Mouse (Mus musculus) frontal cortex, postnatal 14 days (tissue): ENCODE measurements around the gene A430078G23Rik.
"Not testable (repeated sequence)": the region's sequence is repeated elsewhere in the genome, so short reads cannot be mapped to it uniquely, and the experiment has no call there.

Source experiments
- DNase-seq, 2 experiments: peaks; one replicate each; pipeline ENCODE4 v3.0.0; 2022; ENCODE audit warnings: low spot score in 2 of 2

The A430078G23Rik gene

DNA sequence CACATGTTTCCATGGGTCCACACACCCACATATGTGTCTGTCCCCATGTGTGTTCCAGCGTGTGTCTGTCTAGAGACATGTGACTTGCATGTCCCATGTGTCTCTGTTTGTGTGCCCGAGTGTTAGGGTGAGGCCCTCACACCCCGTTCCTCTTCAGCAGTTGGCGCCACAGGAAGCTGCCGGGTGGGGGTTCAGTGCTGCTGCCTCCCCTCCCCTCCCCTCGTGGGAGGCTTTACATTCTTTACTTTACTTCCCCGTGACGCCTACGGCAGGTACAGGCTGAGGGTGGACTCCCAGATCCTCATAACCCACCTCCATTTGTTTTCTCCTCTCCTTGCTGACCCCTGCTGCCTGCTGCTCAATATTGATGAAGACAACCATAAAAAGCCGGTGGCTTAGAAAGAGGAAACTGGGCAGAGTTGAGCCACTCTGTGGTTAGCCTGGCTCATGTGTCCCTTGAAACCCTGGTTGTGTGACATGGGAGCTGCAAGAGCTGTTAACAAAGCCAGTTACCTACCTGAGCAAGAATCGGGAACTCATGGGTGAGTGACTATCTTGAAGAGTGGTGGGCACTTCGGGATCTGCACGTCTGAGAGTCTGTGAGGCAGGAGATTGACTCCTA lies at the start of gene A430078G23Rik:
Gene A430078G23Rik (plus strand): TSS at position 227 of the 622 bp plus-strand sequence.
- no peak for DNase-seq

DNA sequence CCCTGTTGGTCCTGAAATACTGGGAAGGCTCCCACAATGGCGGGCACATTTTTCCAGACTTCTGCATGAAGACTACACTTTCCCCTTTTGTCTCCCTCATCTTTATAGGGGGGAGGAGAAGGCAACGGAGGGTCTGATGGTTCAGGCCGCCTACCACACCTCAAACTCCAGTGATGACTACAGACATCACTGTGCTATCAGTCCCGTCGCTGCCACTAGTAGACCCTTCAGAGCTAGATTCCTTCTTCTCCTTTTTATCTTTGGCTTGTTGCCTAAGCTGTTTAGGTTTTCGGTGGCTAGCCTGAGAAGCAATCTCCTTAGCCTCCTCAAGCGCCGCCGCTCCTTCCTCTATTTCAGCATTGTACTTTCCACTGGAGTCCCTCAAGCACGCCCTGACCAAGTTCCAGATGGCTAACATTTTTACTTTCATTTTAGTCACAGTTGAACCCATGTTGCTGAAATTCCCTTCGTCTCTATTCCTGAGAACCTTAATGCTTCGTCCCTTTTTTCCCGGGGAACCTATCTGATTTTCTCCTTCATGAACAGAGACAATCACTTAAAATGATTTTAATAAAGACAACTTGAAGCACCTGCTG lies 44.9 kb upstream of the A430078G23Rik start:
- DNase-seq = not testable (repeated sequence)

- no peak for DNase-seq
Observed at GRCm38 (mm10) chr8:3309636-3310035, 43.6 kb upstream of the A430078G23Rik start.

DNA sequence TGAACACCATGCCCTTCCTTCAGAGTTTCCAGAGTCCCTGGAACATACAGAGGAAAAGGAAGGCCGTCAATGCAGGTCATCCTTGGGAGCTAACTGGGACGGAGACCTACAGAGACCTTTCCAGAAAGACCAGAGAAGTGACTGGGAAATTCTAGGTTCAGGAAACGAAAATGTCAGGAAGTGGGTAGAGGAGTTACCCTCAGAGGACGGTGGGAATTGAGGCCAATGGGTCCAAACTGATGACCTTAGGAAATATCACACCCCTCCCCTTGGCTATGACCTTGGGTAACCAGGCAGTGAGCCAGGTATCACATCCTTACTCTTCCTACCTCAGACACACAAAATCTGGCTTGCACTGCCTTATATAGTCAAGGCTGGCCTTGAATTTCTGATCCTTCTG lies 41.7 kb upstream of the A430078G23Rik start:
- no peak for DNase-seq

DNA sequence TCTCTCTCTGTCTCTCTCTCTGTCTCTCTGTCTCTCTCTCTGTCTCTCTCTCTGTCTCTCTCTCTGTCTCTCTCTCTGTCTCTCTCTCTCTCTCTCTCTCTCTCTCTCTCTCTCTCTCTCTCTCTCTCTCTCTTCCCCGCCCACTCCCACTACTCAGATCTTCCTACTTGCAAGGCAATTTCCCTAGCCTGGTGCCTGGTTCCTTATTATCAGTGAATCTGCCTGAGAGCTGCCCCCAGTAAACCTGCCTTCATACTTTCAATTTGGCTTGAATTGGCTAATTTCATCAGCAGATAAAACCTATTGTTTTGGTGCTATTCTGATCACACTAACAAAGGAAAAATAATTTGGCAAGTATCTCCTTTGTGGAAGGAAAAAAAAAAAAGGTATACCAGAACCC lies 39.8 kb upstream of the A430078G23Rik start:
- not testable (repeated sequence) for DNase-seq

DNA sequence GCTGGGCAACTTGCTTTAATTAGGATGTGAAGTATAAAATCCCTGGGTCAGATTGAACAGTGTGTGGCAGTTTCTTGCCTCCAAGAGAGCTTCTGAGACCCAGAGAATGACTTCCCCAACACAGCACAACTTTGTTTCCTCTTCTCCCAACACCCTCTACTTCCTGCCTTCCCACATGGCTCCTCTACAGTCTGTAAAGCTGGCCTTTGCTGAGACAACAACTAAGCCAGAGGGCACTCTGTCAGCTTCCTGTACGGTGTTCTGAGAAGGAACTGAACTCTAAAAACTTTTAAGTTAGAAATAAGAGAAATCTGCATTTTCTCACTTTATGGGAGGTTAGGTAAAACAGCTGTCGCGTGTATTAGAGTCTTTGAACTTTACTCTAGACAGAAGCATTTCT lies 39.4 kb upstream of the A430078G23Rik start:
- no peak for DNase-seq

GRCm38 (mm10) chr8:3314345-3314744 lies 38.9 kb upstream of the A430078G23Rik start:
- no peak for DNase-seq

- no peak for DNase-seq
Observed at GRCm38 (mm10) chr8:3316585-3316984, 36.6 kb upstream of the A430078G23Rik start.

GRCm38 (mm10) chr8:3319267-3319666 lies 33.9 kb upstream of the A430078G23Rik start:
- DNase-seq = not testable (repeated sequence)

- no peak for DNase-seq
Observed at GRCm38 (mm10) chr8:3324253-3324652, 29.0 kb upstream of the A430078G23Rik start.

DNA sequence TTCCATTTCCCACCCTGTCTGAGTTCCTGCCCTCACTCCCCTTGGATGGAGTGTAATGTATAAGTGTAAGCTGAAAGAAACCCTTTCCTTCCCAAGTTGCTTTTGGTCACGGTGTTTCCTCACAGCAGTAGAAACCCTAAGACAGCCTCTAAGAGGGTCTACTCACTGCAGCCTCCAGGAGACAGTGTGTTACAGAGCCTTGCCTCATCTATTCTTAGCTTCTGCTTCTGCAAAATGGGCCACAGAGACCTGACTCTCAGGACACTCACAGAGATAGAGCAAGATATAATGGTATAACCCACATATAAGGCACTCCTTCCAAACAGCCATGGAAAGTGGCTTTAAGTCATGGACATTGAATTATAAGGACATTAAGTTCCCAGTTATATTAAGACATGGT lies 26.2 kb upstream of the A430078G23Rik start:
- no peak for DNase-seq

GRCm38 (mm10) chr8:3327538-3328245 lies 25.5 kb upstream of the A430078G23Rik start:
- no peak for DNase-seq

GRCm38 (mm10) chr8:3330662-3331061 lies 22.6 kb upstream of the A430078G23Rik start:
- DNase-seq = peak in 1 of 2 experiments; percentile 18

DNA sequence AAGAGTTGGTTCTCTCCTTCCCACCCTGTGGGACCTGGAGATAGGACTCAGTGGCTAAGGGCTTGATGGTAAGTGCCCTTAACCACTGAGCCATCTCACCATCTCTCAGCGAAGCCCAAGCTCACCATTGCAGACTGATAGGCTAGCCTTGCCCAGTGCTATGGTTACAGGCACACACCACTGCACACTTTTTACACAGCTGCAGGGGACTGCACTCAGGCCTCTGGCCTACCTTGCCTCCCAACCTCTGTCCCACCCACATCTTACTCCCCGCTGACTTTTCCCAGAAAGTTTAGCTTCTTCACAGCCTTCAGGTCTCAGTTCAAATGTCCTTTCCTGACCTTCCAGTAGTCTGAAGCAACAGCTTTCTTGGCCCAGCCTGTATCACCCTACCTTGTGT lies 21.5 kb upstream of the A430078G23Rik start:
- no peak for DNase-seq

GRCm38 (mm10) chr8:3335881-3336280 lies 17.3 kb upstream of the A430078G23Rik start:
- no peak for DNase-seq

DNA sequence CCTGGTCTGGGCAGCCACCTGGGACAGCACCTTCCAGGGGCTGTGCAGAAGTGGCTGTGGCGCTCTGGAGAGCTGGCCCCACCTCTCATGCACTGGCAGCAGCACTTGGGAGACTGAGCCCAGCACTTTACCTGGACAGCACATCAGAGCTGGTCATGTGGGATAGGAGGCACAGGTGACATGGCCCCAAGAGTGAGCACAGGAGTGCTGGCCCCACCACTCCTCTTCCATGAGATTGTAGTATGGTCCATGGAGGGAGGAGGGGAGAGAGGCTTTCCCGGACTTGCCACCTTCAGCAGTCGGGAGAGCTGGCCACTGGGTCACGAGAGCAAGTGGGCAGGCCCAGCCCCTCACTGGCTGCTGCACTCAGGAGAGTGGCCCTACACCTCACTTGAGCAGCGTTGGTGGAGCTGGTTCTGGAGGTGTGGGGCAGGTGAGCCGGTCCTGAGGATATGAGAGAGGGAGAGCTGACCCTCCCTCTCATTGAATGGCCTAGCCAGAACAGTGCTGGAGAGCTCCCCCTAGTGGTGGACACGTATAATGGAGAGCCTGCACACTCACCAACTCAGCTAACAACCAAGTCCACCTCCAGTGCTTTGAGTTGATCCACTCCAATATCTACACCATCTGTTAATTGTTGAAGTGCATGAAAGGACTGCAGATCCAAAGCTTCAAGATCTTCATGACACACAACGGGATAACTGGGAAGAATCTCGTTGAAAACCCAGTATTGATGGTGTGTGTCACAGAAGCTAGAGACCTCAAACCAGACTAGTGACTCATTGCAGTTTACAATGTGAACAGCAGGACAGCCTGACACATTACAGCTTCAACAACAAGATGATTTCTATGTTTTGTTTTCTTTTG lies 16.3 kb upstream of the A430078G23Rik start:
- no peak for DNase-seq

GRCm38 (mm10) chr8:3337525-3337824 lies 15.7 kb upstream of the A430078G23Rik start:
- not testable (repeated sequence) for DNase-seq

DNA sequence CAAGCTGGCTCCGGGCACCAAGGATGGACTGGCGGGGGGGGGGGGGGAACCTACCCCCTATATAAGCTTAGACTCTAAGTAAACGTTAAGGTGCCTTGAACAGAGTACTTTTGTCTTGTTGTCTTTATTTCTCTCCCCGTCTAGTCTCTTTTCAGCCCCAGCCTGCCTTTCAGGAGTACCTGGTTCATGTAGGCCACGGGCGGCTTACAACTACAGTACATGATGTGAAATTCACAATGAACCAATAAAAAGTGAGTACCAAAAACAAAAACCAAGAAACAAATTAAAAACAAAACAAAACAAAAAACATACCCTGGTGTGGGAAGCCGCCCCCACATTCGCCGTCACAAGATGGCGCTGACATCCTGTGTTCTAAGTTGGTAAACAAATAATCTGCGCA lies 15.2 kb upstream of the A430078G23Rik start:
- DNase-seq = no peak

DNA sequence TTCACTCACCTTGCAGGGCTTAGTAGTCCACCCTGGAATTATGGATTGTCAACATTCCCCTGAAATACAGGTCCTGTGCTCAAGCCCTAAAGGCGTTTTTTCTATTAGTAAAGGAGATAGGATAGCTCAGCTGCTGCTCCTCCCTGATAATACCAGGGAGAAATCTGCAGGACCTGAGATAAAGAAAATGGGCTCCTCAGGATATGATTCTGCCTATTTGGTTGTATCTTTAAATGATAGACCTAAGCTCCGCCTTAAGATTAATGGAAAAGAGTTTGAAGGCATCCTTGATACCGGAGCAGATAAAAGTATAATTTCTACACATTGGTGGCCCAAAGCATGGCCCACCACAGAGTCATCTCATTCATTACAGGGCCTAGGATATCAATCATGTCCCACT lies 12.5 kb upstream of the A430078G23Rik start:
- DNase-seq = not testable (repeated sequence)

- no peak for DNase-seq
Observed at GRCm38 (mm10) chr8:3345337-3345736, 7.9 kb upstream of the A430078G23Rik start.

GRCm38 (mm10) chr8:3346691-3347413 lies 6.4 kb upstream of the A430078G23Rik start:
- DNase-seq = no peak
